Mouse (Mus musculus): ENCODE measurements at regions not wholly inside any gene's neighbourhood (a gene's known extent, or its start where the extent isn't known, plus 50 kb on each side); places are given as distances from the start of the nearest gene placed in this dataset.

DNA sequence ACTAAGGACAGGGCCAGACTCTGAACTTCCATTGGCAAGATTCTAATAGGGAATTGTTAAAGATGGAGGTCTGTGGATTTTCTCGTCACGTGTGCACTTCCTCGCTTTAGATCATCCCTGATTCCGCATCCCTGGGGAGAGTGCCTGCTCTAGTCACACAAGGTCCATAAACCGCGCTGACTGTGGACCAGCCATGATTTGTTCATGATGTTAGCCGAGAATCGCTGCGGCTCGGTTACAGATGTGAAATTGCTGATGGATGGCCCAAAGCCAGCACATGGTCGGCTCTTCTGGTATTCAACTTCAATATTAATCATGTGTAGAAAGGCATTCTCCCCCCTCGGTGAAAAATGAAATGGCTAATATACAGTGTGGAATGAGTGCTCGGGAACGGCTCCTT, 387.6 kb upstream of the Nfe2l3 start:
- no peak for DNase-seq (ENCODE audit: low spot score in 2 of 2)

DNA sequence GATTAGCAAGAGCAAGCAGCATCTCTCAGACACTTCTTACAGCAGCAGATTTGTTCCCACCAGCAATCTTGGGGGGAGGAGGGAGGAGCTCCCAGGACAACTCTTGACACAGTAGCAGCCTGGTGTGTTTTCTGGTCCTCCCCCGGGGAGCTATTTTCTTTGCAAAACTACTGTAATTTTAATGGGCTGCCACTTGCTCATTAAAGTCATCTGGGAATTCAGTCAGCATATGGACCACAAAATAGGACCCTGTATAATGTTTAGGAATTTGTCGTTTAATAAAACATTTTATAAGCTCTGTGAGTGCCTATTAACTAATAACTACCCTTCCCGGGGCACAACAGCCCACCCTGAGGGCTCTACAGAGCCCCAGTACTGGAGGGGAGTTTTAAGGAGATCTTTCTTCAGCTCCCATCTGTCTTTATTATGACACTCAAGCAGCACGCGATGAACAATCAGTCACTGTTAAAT, 380.0 kb upstream of the Nfe2l3 start:
- no peak for DNase-seq (ENCODE audit: low spot score in 2 of 2)

DNA sequence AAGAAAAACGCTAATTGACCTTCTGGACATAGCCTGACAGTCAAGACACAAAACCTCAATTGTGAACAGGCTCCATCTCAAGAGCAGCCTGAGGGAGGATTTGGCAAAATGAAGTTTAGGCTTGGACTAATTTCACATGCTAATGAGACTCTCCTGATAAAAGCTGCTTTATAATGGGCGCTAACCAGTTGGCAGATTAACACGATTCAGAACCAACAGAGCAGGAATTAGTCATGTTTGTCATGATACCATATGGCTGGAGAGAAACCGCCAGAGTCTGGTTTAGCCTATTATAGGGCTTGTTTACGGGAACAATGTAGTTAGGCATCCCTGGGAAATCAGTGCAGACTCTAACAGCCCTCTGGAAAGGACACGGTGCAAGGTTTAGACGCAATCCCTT, 375.2 kb upstream of the Nfe2l3 start:
- peak; percentile 17 to 25 for DNase-seq (ENCODE audit: low spot score in 2 of 2)

DNA sequence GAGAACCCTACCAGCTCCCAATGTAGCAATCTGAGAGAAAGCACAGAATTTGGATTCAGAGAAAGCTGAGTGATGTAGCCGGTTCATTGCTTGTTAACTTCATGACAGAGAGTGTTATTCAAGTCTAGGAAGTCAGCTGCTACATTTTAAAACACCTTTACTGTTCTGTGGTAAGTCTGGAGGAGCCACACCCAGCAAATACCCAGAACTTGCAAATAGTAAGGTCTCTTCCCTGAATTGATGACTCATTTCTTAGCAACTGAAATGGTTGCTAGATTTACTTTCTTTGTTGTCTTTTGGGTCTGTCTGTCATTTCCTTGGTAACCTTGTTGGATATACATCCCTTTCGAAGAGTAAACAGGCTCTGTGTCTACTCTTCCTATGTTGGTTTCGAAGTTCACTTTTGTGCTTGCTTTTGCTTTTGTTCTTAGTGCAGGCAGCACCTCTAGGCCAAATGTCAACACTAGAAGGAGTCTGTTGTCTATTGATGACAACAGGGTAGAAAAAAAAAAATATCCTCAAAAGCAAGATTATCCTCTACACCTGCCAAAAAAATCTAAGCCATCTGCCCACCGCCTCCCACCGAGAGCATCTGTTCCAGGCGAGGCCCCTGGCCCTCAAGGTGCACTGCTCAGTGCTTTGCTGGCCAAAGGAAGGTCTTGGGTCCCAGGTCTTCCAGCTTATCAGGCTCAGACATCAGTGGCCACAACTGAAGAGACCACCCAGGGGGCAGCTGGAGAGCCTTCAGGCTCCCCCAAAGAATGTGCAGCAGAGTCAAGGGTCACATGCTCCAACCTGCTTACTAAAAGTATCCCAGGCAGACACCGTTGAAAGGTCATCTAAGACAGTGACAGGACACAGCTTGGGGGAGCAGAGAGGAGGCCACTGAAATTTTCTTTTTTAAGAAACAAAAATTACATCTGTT, 372.3 kb upstream of the Nfe2l3 start:
- DNase-seq (ENCODE audit: low spot score in 2 of 2), result no peak

DNA sequence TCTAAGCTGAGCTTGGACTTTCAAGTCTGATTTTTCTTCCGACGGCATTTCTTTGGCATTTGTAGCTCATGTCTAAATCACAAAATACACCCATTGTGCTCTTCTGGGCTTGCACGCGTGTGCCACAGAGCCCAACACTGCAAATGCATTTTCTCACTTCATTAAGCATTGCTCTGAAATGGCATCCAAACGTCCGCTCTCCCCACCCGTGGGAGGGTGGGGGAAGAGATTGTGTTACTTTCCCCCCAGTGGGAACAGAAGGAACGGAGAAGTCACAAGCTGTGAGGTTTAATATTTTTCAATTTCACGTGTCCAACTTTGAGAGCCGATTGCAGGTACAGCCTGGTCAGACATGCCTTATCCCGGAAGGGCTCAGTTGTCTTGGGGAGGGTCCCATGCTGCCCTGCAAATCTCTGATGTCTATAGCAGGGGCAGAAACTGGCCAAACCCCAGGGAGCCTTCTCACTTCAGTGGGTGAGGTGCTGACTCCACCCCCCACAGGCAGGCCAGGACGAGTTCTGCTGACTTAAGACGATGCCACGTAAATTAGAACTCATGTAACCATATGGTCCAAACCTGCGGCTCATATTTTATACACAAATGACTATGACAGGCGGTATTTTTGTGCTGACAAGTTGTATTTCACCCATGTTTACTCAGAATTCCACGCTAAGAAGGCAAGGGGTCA, 371.5 kb upstream of the Nfe2l3 start:
- DNase-seq (ENCODE audit: low spot score in 2 of 2), result no peak

DNA sequence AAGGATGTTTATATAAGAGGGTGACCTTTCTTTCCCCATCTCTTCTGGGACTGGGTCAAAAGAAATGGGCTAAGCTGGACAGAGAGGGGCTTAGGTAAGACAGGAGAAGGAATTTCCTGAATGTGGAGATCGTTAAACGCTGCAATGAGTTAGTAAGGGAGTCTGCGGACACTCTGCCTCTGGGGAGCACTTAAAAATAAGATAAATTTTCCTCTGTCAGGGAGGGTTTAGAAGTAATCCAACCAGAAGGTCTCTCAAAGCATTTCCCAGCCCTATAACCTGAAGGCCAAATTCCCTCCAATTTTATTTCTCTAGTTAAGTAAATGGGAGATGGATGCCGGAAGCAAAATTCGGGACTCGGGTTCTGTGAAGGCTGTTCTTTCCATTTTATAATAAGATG, 367.3 kb upstream of the Nfe2l3 start:
- DNase-seq (ENCODE audit: low spot score in 2 of 2), result no peak

DNA sequence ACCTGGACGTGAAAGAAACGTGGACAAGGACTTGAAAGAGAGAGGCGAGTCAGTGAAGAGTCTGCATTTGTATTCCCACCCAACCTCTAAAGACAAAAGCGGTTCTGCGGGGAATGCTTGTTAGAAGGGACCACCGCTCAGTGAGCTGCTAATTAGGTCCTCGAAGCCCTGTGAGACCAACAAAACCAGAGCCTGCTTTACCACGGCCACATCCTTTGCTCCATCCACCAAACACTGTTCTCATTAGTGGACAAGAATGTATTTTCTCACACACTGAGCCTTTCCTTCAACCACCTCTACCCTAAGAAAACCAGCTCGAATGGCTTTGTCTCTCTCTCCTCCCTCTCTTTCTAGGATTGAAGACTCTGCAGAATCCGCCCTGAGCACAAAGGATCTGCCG, 365.1 kb upstream of the Nfe2l3 start:
- no peak for DNase-seq (ENCODE audit: low spot score in 2 of 2)

DNA sequence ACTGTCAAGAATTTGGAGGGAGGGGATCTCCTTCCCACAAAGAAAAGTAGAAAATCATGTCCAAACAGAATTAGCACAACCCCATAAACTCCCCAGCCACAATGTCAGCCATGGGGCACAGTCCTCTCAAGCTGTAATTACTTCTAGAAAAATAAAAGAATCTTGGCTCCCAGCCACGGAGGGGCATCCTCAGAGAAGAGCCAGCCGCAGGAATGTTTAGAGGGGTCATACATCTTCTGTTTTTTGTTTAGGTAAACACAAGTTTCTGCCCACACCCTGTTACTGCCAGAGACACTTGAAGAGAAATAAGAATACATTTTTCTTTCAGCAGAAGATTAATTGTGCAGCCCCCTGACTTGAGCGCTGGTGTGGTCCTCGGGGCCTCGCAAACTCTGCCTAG, 362.5 kb upstream of the Nfe2l3 start:
- no peak for DNase-seq (ENCODE audit: low spot score in 2 of 2)

DNA sequence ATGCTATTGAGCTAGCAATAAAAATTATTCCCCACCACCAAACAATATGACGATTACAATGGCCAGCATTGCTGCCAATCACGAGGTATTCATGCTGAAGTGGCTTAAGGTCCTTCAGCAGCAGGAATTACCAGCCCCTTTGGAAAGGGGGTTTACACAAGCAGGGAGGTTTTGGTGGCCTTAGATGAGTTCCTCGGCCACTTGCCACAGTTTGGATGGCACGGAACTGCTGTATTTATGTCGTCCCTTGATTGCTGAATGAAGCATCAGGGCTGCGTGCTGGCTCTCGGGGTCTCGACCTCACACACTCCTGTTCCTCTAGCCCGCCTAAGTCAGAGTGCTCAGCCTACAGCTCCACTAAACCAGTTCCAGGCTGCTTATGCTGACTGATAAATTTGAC, 361.2 kb upstream of the Nfe2l3 start:
- no peak for DNase-seq (ENCODE audit: low spot score in 2 of 2)

DNA sequence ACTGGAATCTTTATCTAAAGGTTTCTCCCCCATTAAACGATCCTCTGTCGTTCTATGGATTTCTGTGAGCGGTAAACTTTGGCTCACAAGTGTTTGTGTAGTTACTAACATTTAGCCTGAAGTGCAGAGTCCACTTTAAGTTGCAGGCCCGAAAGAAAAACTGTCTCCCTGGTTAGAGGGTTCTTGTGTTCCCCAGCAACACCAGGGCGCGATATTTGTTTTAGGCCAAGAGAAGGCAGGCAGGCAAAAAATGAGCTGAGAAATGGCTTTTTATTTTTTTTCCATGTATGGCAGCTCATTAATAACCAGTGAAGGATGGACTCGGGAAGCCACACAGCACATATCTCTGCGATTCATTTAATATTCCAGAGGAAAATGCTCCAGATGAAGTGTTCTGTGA, 357.4 kb upstream of the Nfe2l3 start:
- no peak for DNase-seq (ENCODE audit: low spot score in 2 of 2)

DNA sequence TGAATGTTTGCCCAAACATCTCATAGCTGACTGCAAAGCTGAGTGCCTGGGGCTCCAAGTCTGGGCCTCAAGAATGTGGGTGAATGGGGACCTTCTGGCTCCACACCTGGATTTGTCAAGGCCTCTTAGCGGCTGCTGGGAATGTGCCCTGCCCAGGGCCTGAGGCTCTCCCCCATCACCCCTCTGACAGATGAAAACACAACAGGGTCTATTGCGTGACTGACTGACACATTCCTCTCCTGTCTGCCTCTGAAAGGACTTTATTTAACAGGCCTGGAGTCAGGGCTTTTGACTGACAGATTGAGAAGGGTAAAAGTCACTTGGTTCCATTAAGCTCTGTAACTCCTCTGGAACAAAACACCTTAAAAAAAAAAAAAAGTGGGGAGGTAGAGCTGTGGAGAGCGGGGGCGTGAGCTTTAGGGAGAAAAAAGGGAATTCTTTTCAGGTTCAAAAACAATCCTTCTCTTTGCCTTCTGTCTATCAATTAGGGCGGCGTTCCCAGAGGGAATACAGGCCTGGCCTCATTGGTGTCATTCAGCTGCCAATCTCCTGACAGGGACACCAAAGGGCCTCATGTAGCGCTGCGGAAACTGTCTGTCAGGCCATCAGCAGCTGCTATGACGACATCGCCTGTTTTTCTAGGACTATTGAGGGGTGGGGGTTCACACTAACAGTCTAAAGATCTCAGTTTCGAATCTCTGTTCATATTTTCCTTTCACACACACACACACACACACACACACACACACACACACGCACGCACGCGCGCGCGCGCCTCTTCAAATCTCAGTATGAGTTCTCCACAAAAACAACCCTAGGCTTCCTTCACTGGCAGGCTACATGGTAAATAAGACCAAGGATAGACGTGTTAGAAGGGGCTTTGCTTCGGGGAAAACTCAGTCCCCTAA, 355.4 kb upstream of the Nfe2l3 start:
- no peak for DNase-seq (ENCODE audit: low spot score in 2 of 2)

DNA sequence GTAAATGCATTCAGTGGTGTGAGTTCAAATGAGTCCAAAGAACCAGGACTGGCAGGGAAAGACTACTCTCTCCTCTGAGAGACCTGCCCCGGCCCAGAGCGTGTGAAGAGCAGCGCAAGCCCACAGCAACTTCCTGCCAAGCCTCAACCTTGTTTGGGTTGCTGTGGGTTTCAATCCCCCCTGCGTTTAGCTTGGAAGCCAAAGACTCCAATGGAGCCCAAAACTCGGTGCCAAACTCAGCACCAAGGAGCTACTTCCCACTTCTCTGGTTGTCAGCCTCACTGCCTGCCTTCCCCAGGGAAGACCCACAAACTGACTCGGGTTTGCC, 354.7 kb upstream of the Nfe2l3 start:
- DNase-seq (ENCODE audit: low spot score in 2 of 2), result no peak

DNA sequence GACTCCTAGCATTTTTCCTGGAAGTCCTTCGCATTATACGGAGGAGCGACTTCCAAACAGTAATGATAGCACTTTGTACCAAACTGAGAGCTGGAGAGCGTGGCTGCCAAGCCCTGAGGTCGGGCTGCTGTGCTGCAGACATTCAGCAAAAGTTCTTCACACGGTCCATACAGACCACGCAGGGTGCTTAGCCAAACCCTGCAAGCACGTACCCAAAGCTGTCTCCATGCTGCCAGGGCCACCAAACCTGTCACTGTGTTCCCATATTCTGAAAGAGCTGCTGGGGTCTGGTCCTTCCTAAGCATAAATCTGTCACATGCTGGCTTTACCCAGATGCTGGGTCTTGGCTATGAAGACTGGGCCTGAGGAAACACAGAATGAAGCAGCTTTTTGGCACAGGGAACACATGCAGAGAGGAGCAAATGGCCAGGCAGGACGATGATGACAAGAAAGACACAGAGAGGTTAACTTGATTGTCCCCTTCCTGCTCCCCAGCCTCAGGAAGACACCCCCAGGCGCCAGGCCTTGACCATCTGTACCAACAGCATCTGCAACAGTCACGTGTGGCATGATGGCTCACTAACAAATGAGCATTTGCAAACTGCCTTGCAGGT, 354.0 kb upstream of the Nfe2l3 start:
- DNase-seq (ENCODE audit: low spot score in 2 of 2), result no peak

DNA sequence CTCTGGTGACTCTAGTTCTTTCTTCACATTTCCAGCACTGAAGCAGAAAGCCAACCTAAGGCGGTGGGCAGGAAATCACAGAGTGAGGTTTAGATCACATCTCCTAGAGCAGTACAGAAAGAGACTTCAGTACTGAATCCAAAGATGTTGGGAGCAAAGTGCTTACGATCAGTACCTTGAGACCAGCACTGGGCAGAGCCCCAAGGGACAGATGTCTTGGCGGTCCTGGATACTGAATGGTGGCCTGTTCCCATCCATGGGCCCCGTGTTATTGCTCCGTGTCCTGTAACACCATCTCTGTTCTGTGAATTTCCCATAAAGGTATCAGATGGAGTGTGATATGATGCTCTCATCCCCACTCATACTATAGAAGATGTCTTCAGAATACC, 353.5 kb upstream of the Nfe2l3 start:
- DNase-seq (ENCODE audit: low spot score in 2 of 2), result no peak

DNA sequence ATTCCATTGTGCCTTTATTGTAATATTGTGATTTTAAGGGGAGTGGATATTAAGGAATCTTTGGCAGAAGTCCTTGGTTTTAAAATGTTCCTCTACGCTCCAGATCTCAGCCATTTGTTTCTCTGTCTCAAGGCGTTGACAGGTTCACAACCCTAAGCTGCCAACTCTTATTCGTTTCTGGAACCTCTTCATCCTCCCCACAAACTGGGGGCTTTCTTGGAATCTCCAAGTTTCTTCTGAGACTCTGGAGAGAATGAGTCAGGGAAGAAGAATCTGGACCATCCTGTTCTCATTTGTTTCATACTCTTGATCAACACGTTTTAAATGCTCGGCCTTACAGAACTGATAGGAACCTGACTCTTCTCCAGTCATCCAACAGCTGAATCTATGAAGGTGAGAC, 351.4 kb upstream of the Nfe2l3 start:
- DNase-seq (ENCODE audit: low spot score in 2 of 2), result no peak

DNA sequence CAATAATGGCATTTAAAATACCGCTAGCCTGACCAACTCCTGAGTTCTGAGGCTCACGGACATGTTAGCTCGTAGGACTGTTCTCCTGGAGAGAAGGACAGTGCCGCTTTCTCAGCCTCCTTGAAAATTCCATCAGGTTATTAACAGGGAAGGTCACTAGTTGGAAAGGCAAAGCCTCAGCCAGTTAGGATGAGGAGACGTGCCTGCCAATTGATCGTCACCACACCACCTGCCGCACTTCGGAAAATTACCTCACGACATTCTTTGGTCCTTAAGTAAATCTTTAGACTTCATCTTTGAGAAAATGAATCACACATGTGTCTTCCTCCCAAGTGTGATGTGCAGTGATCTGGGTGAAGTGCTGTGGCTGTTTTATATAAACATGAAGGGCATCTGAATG, 347.8 kb upstream of the Nfe2l3 start:
- no peak for DNase-seq (ENCODE audit: low spot score in 2 of 2)

DNA sequence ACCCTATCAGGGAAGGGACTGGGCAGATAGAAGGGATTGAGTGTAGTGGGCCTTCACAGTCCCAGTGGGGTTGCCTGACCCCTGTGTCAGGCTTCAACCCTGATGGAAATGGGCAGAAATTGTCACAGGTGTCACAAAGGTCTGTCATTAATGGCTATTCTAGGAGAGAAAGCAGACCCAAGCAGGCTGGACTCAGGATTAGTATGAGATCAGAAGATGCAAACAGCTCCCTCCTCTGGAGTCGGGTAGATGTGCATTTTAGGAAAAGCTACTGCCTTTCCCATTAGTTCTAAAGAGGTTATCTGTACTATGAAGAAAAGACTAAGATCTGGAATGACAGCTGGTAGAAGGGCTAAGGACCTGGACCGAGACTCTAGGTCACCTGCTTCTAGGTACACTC, 346.9 kb upstream of the Nfe2l3 start:
- no peak for DNase-seq (ENCODE audit: low spot score in 2 of 2)

DNA sequence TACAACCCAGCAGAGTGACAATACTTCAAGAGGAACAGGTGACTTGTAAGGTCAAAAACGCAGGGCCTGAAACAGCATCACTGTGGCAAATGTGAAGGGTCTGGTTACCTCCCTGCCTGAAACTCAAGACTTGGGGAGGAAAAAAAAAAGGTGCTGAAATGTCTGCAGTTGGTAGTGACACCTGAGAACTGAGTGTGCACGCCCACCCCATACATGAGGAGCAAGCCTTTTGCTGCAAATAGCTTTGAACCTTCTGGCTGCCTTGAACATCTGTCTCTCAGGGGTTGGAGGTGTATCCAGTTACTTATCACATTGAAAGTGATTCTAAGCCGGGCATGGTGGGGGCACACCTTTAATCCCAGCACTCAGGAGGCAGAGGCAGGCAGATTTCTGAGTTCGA, 346.1 kb upstream of the Nfe2l3 start:
- DNase-seq (ENCODE audit: low spot score in 2 of 2), result no peak

DNA sequence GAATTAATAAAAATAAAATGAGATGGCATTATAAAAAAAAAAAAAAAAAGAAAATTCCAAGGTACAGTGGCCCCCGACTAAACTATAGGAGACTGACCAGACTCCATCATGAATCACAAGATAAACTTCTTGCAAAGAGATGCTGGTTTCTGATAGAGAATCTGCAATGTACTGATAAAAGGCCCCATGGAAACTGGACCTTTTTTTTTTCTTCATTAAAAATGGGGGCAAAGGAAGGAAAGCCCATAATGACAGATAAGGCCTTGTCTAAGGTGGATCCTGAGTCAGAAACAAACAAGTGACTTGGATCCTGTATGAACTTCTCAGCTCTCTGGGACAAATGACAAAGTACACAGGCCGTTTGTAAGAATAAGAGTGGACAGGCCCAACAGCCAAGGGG, 344.7 kb upstream of the Nfe2l3 start:
- no peak for DNase-seq (ENCODE audit: low spot score in 2 of 2)

DNA sequence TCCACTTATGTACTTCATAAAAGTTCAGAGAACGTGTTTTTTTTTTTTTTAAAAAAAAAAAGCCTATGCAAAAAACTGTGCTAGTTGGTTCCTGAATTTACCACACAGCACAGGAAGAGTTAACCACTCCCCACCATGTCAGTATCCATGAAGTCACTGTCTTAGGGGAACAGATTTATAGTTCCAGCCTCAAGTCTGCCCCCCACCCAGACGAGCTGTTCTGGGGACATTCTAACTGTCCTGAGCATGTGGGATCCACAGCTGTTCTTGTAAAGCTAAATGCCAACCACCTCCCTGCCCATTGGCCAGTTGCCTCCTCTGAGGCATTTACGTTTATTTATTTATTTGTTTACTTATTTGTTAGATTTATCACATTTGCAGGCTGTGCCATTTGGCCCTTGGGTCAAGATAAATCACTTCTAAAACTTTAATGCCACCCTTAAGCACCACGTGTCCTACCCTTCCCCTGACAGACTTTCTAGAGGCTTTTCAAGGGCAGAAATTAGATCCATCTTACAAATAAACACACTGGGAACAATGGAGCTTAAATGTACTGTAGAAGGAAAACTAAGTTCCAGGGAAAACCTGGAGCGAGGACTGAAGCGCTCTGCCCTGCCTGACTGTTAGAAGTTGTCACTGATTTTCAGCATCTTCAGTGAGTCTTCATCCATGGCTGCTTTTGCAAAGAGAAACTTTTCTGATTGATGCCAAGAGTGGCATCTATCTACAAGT, 343.7 kb upstream of the Nfe2l3 start:
- DNase-seq (ENCODE audit: low spot score in 2 of 2), result no peak

DNA sequence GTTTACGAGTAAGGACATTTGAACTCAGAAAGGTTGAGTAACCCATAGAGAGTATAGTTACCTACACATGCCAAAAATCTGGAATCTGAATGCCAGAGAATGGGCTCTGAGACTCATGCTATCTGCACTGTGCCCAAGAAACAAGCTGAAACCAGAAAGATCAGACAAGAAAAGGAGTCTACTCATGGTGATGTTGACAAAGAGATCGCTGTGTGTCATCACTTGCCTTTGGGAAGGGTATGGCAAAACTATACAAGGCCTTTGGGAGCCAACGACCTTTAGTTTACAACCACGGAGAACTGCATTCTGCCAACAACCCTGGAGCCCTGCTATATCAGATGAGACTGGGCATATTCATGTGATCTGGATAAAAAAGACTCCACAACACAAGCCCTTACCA, 339.3 kb upstream of the Nfe2l3 start:
- no peak for DNase-seq (ENCODE audit: low spot score in 2 of 2)
